Mouse (Mus musculus): Measurements from ENCODE around the gene Mapkapk5. TPM values are rescaled to one million over a fixed set of nuclear protein-coding genes. Genes with fewer than 3 reads are reported as not detected.
"Not testable (repeated sequence)": the region's sequence is repeated elsewhere in the genome, so short reads cannot be mapped to it uniquely, and the experiment has no call there.

Gene Mapkapk5
- total RNA-seq, 2 experiments from 2014 or later = 99.3 to 102 TPM

DNA sequence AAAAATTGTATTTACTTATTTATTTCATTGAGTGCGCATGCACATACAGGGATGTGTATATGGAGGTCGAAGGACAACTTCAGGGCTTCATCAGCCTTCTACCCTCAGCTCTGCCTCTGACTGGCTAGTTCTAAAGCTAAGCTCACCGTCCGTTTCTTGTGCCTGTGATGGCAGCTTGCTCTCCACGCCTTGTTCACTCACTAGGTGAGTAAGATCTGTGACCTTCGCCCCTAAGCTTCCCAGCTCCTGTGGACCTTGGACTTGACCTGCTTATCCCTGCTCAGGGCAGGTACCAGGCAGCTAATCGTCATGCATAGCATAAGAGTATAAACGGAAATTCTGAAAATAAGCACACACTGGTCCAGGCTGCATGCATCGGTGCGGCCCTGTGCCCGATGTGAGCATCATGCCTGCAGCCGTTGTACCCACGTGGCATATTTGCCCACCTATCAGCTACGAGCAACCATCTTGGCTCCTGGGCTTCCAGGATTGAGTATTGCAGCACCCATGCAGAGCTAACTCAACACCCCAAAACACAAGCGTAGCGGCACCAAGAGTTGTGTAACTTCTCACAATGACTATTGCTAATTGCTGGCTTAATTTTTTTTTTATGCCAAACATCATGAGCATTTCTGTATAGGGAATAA is 20.5 kb upstream of the Mapkapk5 start:
- intact Hi-C loops (cut with DNase I) = no loop called here

DNA sequence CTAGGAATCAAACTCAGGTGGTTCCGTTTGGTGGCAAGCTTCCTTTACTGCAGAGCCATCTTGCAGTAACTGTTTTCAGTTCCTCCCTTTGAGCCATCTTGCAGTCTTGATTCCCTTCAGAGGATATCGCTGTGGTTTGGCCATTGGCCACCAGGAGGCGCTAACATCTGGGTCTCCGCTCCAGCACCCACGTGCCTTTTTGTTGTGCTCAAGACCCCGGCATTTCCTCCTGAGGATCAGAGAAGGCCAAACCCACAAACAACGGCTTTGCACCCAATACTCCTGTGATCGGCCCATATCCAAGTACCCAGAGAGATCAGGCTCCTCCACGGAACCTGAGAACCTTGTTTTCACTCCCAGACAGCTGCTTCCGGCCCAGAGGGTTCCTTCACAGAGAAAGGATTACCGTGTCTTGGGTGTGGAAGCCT is 18.8 kb upstream of the Mapkapk5 start:
- intact Hi-C loops (cut with DNase I) = loop anchor here (5.0 kb wide), 1 partner anchor 38 kb away; no protein-coding TSS in a partner anchor
- peak; percentile 87 for DNase-seq

More for the DNA sequence above, 20.5 kb upstream of the Mapkapk5 start:
- no peak for DNase-seq

DNA sequence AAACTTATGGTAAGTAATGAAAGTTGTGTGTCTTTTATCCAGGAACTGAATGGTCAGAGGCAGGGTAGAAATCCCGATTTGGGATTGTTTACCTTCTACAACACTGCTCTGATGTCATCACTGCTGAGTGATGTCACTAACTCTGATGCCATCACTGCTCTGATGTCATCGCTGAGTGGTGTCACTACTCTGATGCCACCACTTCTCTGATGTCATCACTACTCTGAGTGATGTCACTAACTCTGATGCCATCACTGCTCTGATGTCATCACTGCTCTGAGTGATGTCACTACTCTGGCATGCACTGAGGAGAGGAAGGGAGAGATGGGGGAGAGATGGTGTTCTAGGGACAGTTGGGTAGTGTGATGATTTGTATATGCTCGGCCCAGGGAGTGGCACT is 16.7 kb upstream of the Mapkapk5 start:
- no peak for DNase-seq
- intact Hi-C loops (cut with DNase I) = loop anchor here (5.0 kb wide), 1 partner anchor 40 kb away; no protein-coding TSS in a partner anchor

DNA sequence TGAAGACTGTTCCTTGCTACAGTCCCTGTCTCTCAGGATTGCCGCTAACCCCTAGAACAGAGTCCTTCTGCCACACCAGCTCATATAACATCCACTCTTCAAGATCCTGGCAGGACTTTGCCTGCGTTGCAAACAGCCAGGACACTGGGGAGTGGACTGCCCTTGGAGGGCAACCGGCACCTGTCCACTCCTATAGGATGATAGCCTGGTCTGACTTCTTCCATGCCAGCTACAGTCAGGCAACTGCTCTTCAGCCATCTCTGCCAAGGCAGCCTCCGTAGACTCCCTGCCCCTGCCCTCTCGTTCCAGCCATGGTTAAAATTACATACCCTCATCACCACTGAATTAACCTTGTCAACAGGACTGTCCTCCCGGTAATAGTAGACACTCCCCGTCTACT is 3.5 kb upstream of the Mapkapk5 start:
- intact Hi-C loops (cut with DNase I) = no loop called here
- DNase-seq = no peak

DNA sequence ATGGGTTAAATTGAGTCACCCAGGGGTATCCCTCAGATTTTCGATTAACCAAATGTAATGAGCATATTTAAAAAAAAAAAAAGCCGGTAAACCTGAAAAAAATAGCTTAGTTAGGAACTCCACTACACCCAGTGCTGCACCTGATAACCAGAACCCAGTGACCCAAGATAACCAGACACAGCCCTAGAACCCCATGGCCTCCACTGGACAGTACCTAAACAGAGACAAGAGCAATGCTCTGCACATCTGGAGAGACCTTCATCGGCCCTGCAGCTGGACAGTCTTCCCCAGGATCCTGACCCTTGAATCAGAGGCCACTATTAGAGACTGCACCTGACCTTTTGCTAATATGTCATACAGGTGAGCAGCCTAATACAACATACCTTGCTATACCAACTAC is 1.4 kb upstream of the Mapkapk5 start:
- intact Hi-C loops (cut with DNase I) = no loop called here
- DNase-seq = no peak

DNA sequence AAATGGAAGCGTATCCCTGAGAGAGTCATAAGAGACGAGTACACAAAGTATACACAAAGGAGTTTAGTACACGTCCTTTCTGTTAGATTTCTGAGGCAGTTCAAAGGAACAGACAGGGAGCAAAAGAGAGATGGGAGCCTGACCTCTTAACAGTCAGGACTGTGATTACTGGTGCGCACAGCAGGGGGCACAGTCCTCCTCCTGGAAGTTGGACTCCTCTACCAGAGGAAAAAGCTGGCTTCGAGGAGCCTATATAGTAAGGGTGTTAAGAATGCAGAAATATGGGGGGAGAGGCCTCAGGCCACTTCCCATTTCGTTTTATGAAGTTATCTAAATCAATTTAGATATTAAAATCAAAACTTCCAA is 808 bp upstream of the Mapkapk5 start:
- DNase-seq = peak; percentile 47
- intact Hi-C loops (cut with DNase I) = no loop called here

DNA sequence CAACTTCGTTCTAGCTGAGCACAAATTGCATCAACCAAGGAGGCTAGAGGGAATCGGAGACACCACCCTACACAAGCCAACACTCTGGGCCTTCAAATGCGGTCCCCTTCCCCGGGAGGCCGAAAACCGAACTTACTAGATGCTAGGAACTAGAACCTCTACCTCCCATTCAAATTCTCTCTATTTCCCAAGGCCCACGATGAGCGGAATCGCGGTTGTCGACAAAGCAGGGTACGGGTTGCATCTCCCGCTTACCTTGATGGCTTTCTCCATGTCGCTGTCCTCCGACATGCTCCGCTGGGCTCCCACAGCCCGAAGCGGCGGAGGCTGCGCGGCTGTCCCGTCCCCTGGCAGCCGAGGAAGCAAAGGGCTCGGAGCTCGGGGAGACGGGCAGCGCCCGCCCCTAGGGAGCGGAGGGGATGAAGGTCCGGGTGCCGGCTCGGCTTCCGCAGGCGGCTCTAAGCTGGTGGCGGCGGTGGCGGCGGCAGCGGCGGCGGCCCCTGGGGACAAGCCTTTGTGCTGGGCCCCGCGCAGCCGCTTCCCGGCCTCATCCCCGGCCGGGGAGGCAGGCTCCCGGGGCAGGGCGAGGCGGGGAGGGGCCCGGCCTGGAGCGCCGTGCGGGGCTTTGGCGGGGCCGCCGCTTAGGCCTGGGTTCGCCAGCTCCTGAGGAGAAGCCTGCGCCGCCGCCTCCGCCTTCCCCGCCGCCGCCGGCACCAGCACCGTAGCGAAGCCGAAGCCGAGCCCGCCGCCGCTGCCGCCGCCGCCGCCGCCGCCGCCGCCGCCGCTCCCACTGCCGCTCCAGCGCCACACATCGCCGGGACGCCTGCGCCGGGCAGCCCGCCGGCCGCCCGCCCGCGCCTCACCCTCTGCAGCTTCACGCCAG is 554 bp downstream of the Mapkapk5 start, which contains the start of the genes Adam1a and Gm42878:
Gene Adam1a (minus strand): TSS at position 573 of the 883 bp plus-strand sequence.
Gene Gm42878 (minus strand): TSS at position 573 of the 883 bp plus-strand sequence.
- peak; percentile 45 for DNase-seq
- intact Hi-C loops (cut with DNase I) = no loop called here

DNA sequence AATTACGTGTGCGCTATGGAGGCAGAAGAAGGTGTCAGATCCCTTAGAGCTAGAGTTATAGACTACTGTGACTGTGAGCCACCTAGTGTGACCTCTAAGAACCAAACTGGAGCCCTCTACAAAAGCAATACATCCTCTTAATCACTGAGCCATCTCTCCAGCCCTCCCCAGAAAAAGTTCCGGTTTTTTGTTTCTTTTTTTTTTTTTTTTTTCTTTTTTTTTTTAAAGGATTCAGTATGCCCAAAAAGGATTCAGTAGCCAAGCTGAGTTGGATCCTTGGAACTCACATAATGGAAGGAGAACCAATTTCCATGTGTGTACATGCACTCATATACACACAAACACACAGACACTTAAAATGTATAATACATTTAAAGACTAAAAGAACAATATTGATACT is 2.3 kb downstream of the Mapkapk5 start:
- intact Hi-C loops (cut with DNase I) = no loop called here

DNA sequence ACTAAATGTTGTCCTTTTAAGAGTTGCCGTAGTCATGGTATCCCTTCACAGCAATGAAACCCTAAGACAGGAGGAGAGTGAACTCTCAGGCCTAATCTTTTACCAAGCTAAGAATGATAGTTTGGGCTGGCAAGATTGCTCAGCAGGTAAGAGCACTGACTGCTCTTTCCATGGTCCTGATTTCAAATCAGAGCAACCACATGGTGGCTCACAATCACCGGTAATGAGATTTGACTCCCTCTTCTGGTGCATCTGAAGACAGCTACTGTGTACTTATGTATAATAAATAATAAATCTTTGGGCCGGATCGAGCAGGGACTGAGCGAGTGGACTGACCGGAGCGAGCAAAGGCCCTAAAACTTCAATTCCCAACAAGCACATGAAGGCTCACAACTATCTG is 4.5 kb downstream of the Mapkapk5 start:
- intact Hi-C loops (cut with DNase I) = no loop called here
- DNase-seq = no peak

More for the DNA sequence above, 2.3 kb downstream of the Mapkapk5 start:
- no peak for DNase-seq

DNA sequence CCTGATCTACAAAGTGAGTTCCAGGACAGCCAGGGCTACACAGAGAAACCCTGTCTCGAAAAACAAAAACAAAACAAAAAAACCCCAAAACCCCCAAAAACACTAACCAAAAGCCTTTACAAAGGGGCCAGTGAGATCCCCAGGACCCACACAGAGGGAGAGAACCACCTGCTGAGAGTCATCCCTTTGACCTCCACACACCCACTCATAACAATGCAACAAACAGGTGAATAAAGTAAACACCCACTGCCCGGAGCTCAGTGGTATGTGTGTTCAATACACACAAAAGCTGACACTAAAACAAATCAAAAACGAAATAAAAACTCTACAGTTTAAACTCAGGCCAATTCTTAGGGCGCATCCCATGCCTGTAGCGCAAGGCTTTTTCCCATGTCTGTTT is 5.6 kb downstream of the Mapkapk5 start:
- DNase-seq = no peak
- intact Hi-C loops (cut with DNase I) = no loop called here

DNA sequence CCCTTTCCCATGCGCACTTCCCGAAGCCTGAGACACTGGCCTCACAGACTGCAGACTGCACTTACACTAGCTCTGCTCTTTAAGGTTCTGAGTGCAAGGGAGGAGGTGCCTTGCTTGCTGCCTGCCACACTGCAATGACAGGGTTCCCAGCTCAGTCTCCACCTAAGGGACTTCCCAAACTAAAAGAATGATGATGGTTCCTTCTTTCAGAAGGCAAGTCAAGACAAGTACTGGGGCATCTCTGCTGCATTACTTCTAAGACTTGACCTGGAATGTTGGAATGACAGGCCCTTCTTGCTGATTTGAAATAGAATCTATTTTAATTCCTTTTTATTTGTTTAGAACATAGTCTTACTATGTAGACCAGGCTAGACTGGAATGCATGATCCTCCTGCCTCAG is 8.1 kb downstream of the Mapkapk5 start:
- intact Hi-C loops (cut with DNase I) = no loop called here
- DNase-seq = no peak

DNA sequence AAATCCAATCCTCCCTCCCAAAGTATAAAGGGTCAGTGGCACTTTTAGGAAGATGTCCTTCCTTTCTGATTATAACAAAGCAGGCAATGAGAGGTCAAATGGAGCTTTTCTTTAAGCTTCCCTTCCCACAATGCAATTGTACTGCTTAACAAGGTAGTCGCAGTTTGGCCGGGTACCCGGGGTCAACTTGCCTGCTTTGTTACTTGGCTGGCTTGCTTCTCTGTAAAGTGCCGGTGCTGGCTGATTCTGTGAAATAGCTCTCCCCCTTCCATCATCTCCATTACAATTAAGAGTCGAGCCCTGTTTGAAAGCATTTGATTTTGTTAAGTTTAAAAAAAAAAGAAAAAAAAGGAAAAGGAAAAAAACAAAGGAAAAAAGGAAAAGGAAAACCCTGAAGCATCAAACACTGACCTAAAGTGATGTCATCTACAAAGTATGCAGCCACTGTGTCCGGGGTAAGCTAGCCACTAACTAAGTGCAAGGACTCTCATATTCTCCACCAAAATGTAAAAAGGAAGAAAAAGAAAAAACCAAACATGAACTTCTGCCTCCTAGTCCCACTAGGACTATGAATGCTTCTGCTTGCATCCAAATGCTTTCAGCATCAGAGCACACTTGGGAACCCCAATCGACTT is 8.7 kb downstream of the Mapkapk5 start:
- DNase-seq = no peak
- intact Hi-C loops (cut with DNase I) = no loop called here

DNA sequence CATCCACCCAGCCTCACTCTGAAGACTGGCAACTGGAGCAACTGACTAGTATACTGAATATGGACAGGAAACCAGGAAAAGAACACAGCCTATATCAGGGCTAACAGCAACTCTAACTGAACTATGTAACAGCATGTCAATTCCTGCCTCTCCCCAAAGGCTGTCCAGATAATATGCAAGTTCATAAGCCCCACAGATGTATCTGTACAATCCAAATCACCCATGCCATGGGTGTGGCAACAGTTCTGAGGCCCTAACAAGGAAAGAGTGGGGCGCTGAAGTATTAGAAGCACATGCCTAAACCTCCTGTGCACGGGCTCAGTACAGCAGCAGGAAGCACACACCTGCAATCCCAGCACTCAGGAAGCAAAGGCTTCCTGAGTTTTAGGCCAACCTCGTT is 10.6 kb downstream of the Mapkapk5 start:
- intact Hi-C loops (cut with DNase I) = no loop called here
- DNase-seq = no peak

DNA sequence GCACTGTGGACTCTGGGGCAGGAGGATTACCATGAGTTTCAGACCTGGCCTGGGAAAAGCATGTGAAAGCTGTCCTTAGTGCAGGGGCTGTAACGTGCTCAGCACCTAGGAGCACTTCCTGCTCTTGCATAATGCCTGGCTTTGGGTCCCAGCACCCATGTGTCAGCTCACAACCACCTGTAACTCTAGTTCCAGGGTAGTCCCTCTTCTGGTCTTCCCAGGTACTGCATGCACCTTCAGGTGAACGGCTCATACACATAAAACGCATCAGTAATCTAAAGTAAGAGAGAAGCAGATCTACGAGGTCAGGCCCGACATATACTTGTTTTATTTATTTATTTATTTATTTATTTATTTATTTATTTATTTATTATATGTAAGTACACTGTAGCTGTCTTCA is 11.2 kb downstream of the Mapkapk5 start:
- intact Hi-C loops (cut with DNase I) = no loop called here
- DNase-seq = no peak

DNA sequence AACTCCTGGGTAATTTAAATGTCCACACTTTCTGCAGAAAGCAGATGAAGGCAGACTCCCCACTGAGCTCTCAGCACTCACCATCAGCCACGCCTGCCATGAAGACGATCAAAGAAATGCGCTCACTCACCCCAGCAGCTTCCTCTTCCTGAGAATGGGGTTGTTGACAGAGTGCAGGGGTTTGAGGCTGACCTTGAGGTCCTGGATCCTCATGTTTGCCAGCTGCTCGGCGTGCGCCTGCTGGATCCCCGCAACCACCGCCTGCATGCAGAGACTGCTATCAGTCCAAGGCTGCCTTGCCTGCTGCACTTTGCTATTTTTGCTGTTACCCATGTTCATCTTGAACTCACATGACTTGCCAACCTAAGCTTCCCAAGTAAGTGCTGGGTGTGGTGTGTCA is 18.7 kb downstream of the Mapkapk5 start:
- no peak for DNase-seq
- intact Hi-C loops (cut with DNase I) = no loop called here

DNA sequence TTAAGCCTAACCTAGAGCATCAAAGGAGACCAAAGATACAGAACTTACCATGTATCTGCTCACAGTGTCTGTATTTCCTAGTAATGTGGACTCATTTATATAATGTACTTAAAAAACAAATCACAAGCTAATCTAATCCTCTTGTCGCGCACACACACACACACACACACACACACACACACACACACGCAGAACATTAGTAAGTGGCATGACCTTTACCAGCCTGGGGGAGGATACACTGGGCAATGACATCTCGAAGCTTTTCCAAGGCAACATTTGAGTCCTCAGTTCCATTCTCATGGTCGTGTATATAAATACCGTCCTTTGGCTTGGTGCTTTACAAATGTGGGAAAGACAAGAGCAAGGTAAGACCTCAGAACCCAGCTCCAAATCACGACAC is 19.2 kb downstream of the Mapkapk5 start:
- intact Hi-C loops (cut with DNase I) = no loop called here
- no peak for DNase-seq

DNA sequence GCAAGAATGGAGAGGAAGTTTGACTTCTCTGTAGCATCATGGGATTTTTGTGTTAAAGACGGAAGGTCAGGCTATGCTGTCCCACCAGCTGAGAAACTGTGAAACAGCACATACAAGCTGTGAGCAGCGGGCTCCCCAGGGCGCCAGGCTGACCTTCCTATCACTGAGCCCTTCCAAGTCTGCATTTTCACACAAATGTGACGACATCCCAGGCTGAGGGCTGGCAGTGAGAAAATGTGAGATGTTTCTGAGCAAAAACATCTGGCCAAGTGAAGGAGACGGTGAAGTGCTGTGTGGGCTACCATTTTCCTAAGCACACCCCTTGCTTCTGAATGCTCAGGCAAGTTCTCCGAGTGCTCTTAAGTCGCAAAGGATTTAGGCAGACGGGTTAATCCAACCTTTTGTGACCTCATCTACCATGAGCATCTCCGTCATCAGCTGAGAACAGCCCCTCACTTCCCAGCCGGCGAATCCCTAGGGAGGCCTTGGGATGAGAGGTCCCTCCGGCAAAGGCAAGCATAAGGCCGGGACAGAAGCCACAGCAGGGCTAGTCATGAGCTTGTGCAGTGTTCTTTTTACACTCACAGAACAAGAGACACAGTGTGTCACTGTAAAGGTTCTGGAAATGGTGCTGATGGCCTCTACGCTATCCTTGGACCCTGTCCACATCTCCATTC is 19.8 kb downstream of the Mapkapk5 start:
- intact Hi-C loops (cut with DNase I) = no loop called here
- no peak for DNase-seq

DNA sequence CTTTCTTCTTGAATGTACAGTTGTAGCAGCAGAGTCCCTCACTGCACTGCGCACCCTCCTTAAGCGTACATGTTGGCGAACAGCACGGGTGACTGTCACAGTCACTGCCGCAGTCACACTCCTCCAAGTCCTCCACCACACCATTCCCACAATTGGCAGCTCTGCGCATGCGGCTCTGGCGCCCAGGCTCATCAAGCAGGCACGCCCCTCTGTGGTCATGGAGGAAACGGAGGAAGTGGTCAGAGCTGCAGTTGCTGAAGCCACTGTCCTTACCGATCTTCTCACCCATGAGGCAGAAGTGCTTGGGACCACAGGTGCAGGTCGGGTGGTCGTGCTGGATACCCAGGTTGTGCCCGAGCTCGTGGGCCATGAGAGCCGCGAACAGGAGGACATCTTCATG is 25.9 kb downstream of the Mapkapk5 start:
- DNase-seq; intact Hi-C loops (cut with DNase I): not testable (repeated sequence)

DNA sequence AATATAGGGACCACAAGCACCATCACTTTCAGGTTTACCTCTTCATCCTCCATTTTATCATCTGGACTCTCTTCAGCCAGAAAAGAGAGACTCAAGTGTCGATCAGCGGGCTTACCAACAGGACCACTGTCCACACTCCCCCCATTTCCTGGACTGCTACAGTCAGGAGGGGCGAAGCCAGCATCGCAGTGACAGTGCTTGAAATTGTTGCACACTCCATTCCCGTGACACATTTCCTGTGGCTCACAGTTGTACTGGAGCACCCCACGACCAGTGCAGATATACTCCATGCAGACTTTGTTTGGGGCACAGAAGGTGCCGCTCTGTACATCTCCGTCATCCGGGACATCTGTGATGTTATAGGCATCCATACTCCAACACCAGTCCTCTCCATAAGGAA is 26.7 kb downstream of the Mapkapk5 start:
- intact Hi-C loops (cut with DNase I) = no loop called here
- DNase-seq = no peak

DNA sequence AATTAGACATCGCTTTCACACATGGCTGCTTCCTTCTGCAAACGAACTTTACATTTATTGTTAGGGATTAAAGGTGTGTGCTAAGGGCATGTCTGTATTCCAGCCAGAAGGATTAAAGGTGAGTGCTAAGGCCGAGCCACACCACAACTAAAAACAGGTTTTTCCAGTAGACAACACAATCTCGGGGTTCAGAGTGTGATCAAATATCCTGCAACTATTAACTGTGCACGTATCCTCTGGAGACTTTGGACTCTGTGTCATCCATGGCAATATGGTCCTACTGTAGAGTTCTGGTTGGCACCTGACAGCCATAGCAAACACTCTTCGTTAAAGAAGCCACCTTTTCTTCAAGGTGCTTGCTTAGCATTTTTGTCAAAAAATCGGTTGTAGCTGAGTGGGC is 35.7 kb downstream of the Mapkapk5 start:
- intact Hi-C loops (cut with DNase I) = no loop called here
- no peak for DNase-seq

DNA sequence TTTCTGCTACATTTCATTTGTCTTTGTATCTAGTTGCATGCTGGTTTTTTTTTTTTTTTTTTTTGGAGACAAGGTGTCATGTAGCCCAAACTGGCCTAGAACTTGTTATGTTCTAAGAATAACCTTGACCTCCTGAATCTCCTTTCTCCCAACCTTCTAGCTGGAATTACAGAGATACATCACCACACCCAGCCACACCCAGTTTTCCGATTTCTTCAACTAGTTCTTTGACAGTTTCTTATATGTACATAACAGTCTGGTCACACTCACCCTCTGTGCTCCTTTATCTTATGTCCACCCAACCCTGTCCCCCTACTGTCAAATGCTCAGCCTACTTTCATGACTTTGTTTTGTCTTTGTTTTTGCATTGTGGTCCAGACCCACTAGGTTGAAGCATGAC is 38.9 kb downstream of the Mapkapk5 start:
- DNase-seq = no peak
- intact Hi-C loops (cut with DNase I) = no loop called here

All from left cerebral cortex, postnatal 4 days (tissue).